Mouse (Mus musculus) thymus, postnatal 0 days (tissue): Measurements from ENCODE around the gene Atp6v0e. TPM values are rescaled to one million over a fixed set of nuclear protein-coding genes. Genes with fewer than 3 reads are reported as not detected.
A peak's percentile ranks its signal among the peaks of the same experiment; 100 is the strongest.

Source experiments
- DNase-seq: peaks from one replicate; pipeline ENCODE4 v3.0.0-alpha.2; 2015; ENCODE audit warnings: low spot score
- polyA plus RNA-seq: library from polyadenylated mRNA; unstranded; fragments of >200 nt; fragmentation: Nextera tagmentation; extraction: Ambion mirVana; gene quantifications from 2 replicates; pipeline ENCODE4 v1.2.1, GENCODE M21; 2015

The Atp6v0e gene
- polyA plus RNA-seq: 352 and 361 TPM in 2 replicates

- DNase-seq: peak; percentile 96
Observed at GRCm38 (mm10) chr17:26662978-26663683, at the start of gene Atp6v0e. TSS of gene Atp6v0e (plus strand) at chr17:26663231.

GRCm38 (mm10) chr17:26614286-26614685 is 48.7 kb upstream of the Atp6v0e start:
- DNase-seq: no peak

GRCm38 (mm10) chr17:26614708-26615486 is 48.1 kb upstream of the Atp6v0e start:
- no peak for DNase-seq

GRCm38 (mm10) chr17:26616696-26617095 is 46.3 kb upstream of the Atp6v0e start:
- no peak for DNase-seq

DNA sequence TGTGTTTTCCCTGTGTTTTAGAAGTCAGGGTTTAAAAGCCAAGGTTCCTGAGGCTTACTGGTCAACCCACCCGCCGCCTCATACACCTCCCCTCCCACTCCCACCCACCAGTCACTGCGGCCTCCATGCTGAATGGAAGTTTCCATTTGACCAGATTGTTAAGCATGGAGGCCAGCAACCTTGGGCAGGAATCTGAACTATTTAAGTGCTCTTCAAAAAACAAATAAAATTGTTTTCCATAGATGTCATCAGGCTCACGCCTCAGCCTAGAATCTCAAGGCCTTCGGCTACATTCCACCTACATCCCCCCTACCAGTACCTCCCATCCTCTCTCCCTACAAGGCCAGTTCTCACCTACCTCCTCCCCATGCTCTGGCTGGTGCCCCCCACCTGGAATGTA is 44.5 kb upstream of the Atp6v0e start:
- no peak for DNase-seq

GRCm38 (mm10) chr17:26619577-26619976 is 43.5 kb upstream of the Atp6v0e start:
- no peak for DNase-seq

GRCm38 (mm10) chr17:26620292-26620691 is 42.7 kb upstream of the Atp6v0e start:
- no peak for DNase-seq

- no peak for DNase-seq
Observed at GRCm38 (mm10) chr17:26620786-26621766, 42.0 kb upstream of the Atp6v0e start.

- DNase-seq: no peak
Observed at GRCm38 (mm10) chr17:26621912-26622311, 41.1 kb upstream of the Atp6v0e start.

DNA sequence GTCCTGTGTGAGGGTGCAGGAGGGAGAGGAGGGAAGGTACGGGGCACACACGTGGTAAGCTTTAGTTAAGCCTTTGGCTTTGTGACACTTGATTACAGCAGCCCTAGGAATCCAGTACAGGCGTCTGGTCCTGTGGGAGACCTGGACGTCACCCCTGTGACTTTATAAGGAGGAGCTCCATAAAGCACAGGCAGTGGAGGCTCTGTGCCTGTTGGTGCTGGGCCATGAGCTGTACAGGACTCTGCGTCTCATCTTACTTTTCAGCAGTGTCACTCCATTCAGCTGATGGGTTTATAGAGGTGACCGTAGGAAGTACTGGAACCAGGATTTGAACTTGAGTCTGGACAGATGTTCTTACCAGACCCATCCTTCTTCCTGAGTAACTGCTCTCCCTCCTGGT is 39.0 kb upstream of the Atp6v0e start:
- DNase-seq: no peak

- DNase-seq: no peak
Observed at GRCm38 (mm10) chr17:26624999-26625398, 38.0 kb upstream of the Atp6v0e start.

GRCm38 (mm10) chr17:26625521-26626010 is 37.5 kb upstream of the Atp6v0e start:
- DNase-seq: no peak

DNA sequence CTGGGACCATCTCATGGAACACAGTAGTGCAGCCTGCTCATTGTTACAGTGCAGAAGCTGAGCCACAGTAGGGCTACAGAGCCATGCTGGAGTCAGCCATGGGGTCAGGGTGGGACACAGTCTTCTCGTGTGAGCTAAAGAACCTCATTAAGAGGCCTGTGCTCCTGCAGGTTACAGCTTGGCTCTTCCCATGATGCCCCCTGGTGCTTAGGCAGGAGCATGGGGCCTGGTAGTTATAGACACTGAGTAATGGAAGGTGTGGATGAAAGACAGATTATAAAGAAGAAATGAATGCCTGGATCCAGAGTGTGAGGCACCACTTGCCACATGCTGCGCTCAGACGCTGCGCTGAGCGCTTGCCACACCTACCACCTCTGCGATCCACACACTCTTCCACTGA is 34.6 kb upstream of the Atp6v0e start:
- DNase-seq: peak; percentile 22

- no peak for DNase-seq
Observed at GRCm38 (mm10) chr17:26628936-26629335, 34.1 kb upstream of the Atp6v0e start.

DNA sequence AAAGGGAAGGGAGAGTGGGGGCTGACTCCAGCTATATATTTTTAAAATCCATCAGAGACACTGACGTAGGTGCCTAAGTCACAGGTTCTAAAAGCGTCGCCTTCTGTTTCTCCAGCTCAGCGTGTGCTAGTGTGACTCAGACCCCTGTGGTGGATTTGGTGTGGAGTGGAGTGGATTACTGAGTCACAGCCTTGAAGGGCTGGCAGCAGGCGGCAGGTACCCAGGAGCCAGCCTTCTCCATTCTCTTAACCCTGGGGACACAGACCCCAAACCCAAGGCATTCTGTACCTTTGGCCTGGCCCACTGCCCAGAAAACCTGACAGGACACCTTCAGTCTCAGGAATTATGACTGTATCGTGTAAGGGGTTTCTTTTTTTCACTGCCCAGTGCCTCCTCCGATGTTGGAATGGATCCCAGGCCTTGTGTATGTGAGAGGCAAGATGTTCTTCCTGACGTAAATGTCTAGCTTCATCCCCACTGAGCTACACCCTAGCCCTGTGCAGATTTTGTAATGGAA is 31.2 kb upstream of the Atp6v0e start:
- DNase-seq: no peak

DNA sequence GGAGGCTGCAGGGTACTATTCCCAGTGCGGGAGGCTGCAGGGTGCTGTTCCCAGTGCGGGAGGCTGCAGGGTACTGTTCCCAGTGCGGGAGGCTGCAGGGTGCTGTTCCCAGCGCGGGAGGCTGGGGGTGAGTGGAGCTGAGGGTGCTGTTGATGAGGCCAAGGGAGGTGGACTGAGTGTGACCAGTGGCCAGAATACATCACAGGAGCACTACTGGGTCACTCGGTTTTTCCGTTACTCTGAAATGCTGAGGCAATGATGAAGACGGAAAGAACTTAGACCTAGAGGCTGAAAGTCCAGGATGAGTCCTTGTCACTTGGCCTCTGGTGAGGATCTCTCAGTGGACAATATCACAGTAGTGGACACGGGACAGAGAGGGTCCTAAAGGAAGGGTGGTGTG is 29.8 kb upstream of the Atp6v0e start:
- no peak for DNase-seq

DNA sequence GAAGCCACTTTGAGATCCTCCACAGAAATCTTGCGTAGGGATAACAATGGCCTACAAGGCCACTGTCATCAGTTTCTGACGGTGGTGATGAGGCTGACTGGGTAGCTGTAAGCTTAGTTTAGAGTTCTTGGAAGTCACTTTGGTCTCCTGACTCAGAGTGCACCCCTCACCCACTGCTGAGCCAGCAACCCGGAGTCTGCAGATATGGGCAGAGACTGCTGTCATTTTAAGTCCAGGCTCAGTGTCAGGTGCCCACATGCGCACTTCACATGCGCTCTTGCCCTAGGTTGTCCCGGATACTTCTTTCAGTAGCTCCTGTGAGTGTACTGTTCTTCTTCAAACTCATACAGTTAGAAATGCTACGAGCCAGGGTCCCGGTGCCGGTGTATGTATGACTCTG is 29.1 kb upstream of the Atp6v0e start:
- DNase-seq: no peak

GRCm38 (mm10) chr17:26634539-26634938 is 28.5 kb upstream of the Atp6v0e start:
- DNase-seq: no peak

GRCm38 (mm10) chr17:26635951-26636350 is 27.1 kb upstream of the Atp6v0e start:
- no peak for DNase-seq

- no peak for DNase-seq
Observed at GRCm38 (mm10) chr17:26637851-26638250, 25.2 kb upstream of the Atp6v0e start.

GRCm38 (mm10) chr17:26638655-26639054 is 24.4 kb upstream of the Atp6v0e start:
- peak; percentile 72 for DNase-seq
